Mouse (Mus musculus) neural tube, embryonic 14.5 days (tissue): ENCODE measurements around the gene Tcf3. TPM values are rescaled to one million over a fixed set of nuclear protein-coding genes. Genes with fewer than 3 reads are reported as not detected.

Experiments
- ATAC-seq: fragments of 200-750 bp; cut with Nextera tagmentation; 2 replicates; pipeline ENCODE4 v1.8.0; 2017; ENCODE audit warnings: low read depth, mild to moderate bottlenecking, moderate TSS enrichment, moderate library complexity
- H3K27ac ChIP-seq: fragments of 300-500 bp; sonication (generic); 2 replicates; pipeline ENCODE4 v1.5.1; 2014; ENCODE audit warnings: low read depth, mild to moderate bottlenecking, control low read depth, low read length, moderate library complexity, mixed read lengths
- H3K27me3 ChIP-seq: fragments of 300-500 bp; sonication (generic); 2 replicates; pipeline ENCODE4 v1.6.1; 2014; ENCODE audit warnings: low read length; ENCODE audit not compliant: control insufficient read depth, insufficient read depth
- H3K36me3 ChIP-seq: fragments of 300-500 bp; sonication (generic); 2 replicates; pipeline ENCODE4 v1.6.1; 2014; ENCODE audit warnings: low read length, mixed read lengths; ENCODE audit not compliant: control insufficient read depth, insufficient read depth
- H3K4me1 ChIP-seq: fragments of 300-500 bp; sonication (generic); 2 replicates; pipeline ENCODE4 v1.6.1; 2014; ENCODE audit warnings: low read length; ENCODE audit not compliant: control insufficient read depth, insufficient read depth
- H3K4me2 ChIP-seq: fragments of 300-500 bp; sonication (generic); 2 replicates; pipeline ENCODE4 v1.6.1; 2014; ENCODE audit warnings: mild to moderate bottlenecking, low read depth, low read length, control low read depth
- H3K4me3 ChIP-seq: fragments of 300-500 bp; sonication (generic); 2 replicates; pipeline ENCODE4 v1.5.1; 2014; ENCODE audit warnings: low read depth, low read length, control low read depth, mixed read lengths
- H3K9ac ChIP-seq: fragments of 300-500 bp; sonication (generic); replicated peaks from 2 replicates; pipeline ENCODE4 v1.6.1; 2014; ENCODE audit warnings: low read depth, mild to moderate bottlenecking, control low read depth, low read length, mixed read lengths
- H3K9me3 ChIP-seq: fragments of 300-500 bp; sonication (generic); 2 replicates; pipeline ENCODE4 v1.6.1; 2016; ENCODE audit warnings: low read length; ENCODE audit not compliant: control insufficient read depth
- WGBS: fragments of 180-500 bp; shearing (Covaris S2); extraction: QIAGEN DNeasy Blood & Tissue Kit; methylation state at CpG from one replicate; pipeline ENCODE4 v1.1.7; 2014; 5-methylcytosine and 5-hydroxymethylcytosine counted together
- microRNA-seq: library from miRNA; unstranded; fragments of <30 nt; microRNA quantifications from one replicate; pipeline ENCODE4, GENCODE M21; 2016
- polyA plus RNA-seq: library from polyadenylated mRNA; unstranded; fragments of >200 nt; fragmentation: Nextera tagmentation; extraction: Ambion mirVana; gene quantifications from 2 replicates; pipeline ENCODE4 v1.2.1, GENCODE M21; 2014

Tcf3 gene
- polyA plus RNA-seq, 1 experiment from 2014 or later = 30.4 TPM

DNA sequence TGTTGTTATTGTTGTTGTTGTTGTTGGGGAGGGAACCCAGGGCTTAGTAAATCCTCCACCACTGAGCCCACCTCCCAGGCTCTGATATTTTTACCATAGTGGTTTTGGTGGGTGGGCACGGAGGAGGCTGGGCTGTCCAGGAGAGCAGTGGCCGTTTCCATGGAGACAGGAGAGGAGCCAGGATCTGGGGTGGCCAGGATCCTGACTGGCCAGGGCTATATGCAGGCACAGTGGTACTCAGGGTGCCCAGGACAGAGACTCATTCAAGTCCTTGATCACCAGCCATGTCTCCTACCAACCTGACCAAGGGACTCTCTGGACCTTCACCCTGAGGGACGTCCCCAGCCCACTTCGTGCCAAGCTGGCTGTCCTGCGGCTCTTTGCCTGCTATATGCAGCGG lies 69.7 kb downstream of the Tcf3 start:
- H3K4me3 ChIP-seq = no peak overlapping the region
- no peaks in the 10 kb centered on the region for H3K9me3 ChIP-seq
- 35% methylated on average over 6 of the region's 6 CpGs for WGBS
- H3K9ac ChIP-seq = no peak overlapping the region
- no peak overlapping the region for H3K4me2 ChIP-seq
- H3K36me3 ChIP-seq = no peaks in the 10 kb centered on the region
- ATAC-seq = no peak
- H3K27me3 ChIP-seq = peaks cover under 1% of the 10 kb centered on the region; the same call in 1 of the 2 replicates
- H3K4me1 ChIP-seq = no peaks in the 10 kb centered on the region
- H3K27ac ChIP-seq = no peak overlapping the region

Small RNAs within 50 kb of the gene (microRNA-seq; reads per million reads assigned to microRNA genes)
- not detected for gene Gm22721

Other genes with a start within 250 kb of the Tcf3 start
- gene Mum1, start 207.2 kb downstream of the Tcf3 start, polyA plus RNA-seq = 35.0 and 37.4 TPM in 2 replicates
- gene Ndufs7, start 184.5 kb downstream of the Tcf3 start, polyA plus RNA-seq = 309 and 366 TPM in 2 replicates
- gene Gamt, start 172.6 kb downstream of the Tcf3 start, polyA plus RNA-seq = 18.6 and 25.8 TPM in 2 replicates
- gene Dazap1, start 172.2 kb downstream of the Tcf3 start, polyA plus RNA-seq = 37.5 and 39.8 TPM in 2 replicates
- gene Rps15, start 141.2 kb downstream of the Tcf3 start, polyA plus RNA-seq = 537 and 599 TPM in 2 replicates
- gene Apc2, start 137.7 kb downstream of the Tcf3 start, polyA plus RNA-seq = 169 and 231 TPM in 2 replicates
- 21.3 and 23.8 TPM in 2 replicates for gene 2310011J03Rik, start 113.1 kb downstream of the Tcf3 start, polyA plus RNA-seq
- 4.9 and 5.1 TPM in 2 replicates for gene Pcsk4, start 104.1 kb downstream of the Tcf3 start, polyA plus RNA-seq
- 3.9 and 5.4 TPM in 2 replicates for gene Reep6, start 103.7 kb downstream of the Tcf3 start, polyA plus RNA-seq
- gene Adamtsl5, start 85.2 kb downstream of the Tcf3 start, polyA plus RNA-seq = 0.09 and 2.5 TPM in 2 replicates
- 2.4 and 3.4 TPM in 2 replicates for gene Plk5, start 77.2 kb downstream of the Tcf3 start, polyA plus RNA-seq
- gene Mex3d, start 46.0 kb downstream of the Tcf3 start, polyA plus RNA-seq = 11.5 and 12.2 TPM in 2 replicates
- 162 and 166 TPM in 2 replicates for gene Mbd3, start 34.1 kb downstream of the Tcf3 start, polyA plus RNA-seq
- gene Uqcr11, start 26.8 kb downstream of the Tcf3 start, polyA plus RNA-seq = 674 and 791 TPM in 2 replicates
- 1.4 and 1.5 TPM in 2 replicates for gene Onecut3, start 61.2 kb upstream of the Tcf3 start, polyA plus RNA-seq
- gene Atp8b3, start 105.5 kb upstream of the Tcf3 start, polyA plus RNA-seq = 0.79 and 1.5 TPM in 2 replicates
- 30.6 and 30.7 TPM in 2 replicates for gene Rexo1, start 127.9 kb upstream of the Tcf3 start, polyA plus RNA-seq
- gene Klf16, start 143.7 kb upstream of the Tcf3 start, polyA plus RNA-seq = 3.5 and 4.8 TPM in 2 replicates
- gene Abhd17a, start 156.7 kb upstream of the Tcf3 start, polyA plus RNA-seq = 144 and 155 TPM in 2 replicates
- 71.6 and 72.4 TPM in 2 replicates for gene Scamp4, start 169.2 kb upstream of the Tcf3 start, polyA plus RNA-seq
- gene Adat3, start 169.2 kb upstream of the Tcf3 start, polyA plus RNA-seq = 5.5 and 6.7 TPM in 2 replicates
- 0.96 and 0.98 TPM in 2 replicates for gene Gm49322, start 172.4 kb upstream of the Tcf3 start, polyA plus RNA-seq
- gene Csnk1g2, start 189.2 kb upstream of the Tcf3 start, polyA plus RNA-seq = 50.3 and 76.8 TPM in 2 replicates
- gene Btbd2, start 223.4 kb upstream of the Tcf3 start, polyA plus RNA-seq = 75.0 and 79.7 TPM in 2 replicates
- gene Mknk2, start 244.5 kb upstream of the Tcf3 start, polyA plus RNA-seq = 43.1 and 57.3 TPM in 2 replicates